Mouse (Mus musculus): ENCODE data around the gene Tspan4.

DNA sequence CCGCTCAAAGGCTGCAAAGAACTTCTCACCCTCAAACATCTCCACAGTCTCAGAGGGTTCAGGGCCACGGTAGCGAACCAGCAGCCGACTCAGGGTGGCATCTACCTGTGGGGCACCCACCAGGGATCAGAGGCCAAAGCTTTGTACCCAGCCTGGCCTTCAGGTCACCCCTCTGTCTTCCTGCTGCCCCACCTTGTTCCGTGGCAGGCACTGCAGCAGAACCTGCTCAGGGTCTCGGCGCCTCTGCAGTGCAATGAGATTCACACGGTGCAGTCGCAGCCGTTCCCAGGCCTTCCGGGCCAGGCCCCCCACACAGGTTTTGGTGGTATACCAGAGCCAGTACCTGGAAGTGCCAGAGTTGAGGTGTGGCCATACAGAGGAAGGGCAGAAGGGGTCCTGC lies 35.2 kb upstream of the Tspan4 start:
- TF ChIP-seq TCF12 (IDR thresholded peaks at IDR 0.05; ENCODE audit: insufficient read depth, poor library complexity, severe bottlenecking) (no peak), POLR2A (IDR thresholded peaks at IDR 0.05; ENCODE audit: insufficient read length, low read depth) (no peak), E2F4 (IDR thresholded peaks at IDR 0.05; ENCODE audit: insufficient read depth) (no peak), MYOG (IDR thresholded peaks at IDR 0.05; ENCODE audit: control insufficient read depth in 1 of 3, insufficient read depth in 1 of 3, insufficient read length in 2 of 3, low read depth in 2 of 3) (no peak), MAX (IDR thresholded peaks at IDR 0.05; ENCODE audit: low read depth) (no peak), POLR2AphosphoS2 (IDR thresholded peaks at IDR 0.05; ENCODE audit: insufficient read length, low read depth) (no peak), USF1 (IDR thresholded peaks at IDR 0.05; ENCODE audit: low read depth) (no peak), CEBPB (IDR thresholded peaks at IDR 0.05; ENCODE audit: insufficient read depth, poor library complexity, severe bottlenecking) (no peak), MYOD1 (IDR thresholded peaks at IDR 0.05; ENCODE audit: control insufficient read depth in 1 of 3, insufficient read length in 2 of 3, low read depth in 2 of 3) (no peak), TCF3 (IDR thresholded peaks at IDR 0.05; ENCODE audit: insufficient read length, low read depth) (no peak), REST (IDR thresholded peaks at IDR 0.05; ENCODE audit: insufficient read depth, insufficient read length) (no peak)

All from myocyte (in vitro differentiated cells).